Mouse (Mus musculus) hindbrain, embryonic 14.5 days (tissue): ENCODE measurements around the gene Tnk2. TPM values are rescaled to one million over a fixed set of nuclear protein-coding genes. Genes with fewer than 3 reads are reported as not detected.

Source experiments
- ATAC-seq: fragments of 200-750 bp; cut with Nextera tagmentation; 2 replicates; pipeline ENCODE4 v1.8.0; 2017; ENCODE audit warnings: moderate number of reproducible peaks, mild to moderate bottlenecking, moderate TSS enrichment, moderate library complexity; ENCODE audit not compliant: low FRiP score
- DNase-seq: peaks from one replicate; pipeline ENCODE4 v3.0.0-alpha.2; 2015; ENCODE audit warnings: low spot score
- H3K27ac ChIP-seq: fragments of 300-500 bp; sonication (generic); 2 replicates; pipeline ENCODE4 v1.5.1; 2014; ENCODE audit warnings: mild to moderate bottlenecking, moderate library complexity
- H3K27me3 ChIP-seq: fragments of 300-500 bp; sonication (generic); 2 replicates; pipeline ENCODE4 v1.6.1; 2014; ENCODE audit warnings: mild to moderate bottlenecking, low read length, mixed read lengths; ENCODE audit not compliant: control insufficient read depth, insufficient read depth
- H3K36me3 ChIP-seq: fragments of 300-500 bp; sonication (generic); replicated peaks from 2 replicates; pipeline ENCODE4 v1.6.1; 2014; ENCODE audit not compliant: control insufficient read depth, insufficient read depth
- H3K4me1 ChIP-seq: fragments of 300-500 bp; sonication (generic); replicated peaks from 2 replicates; pipeline ENCODE4 v1.6.1; 2014; ENCODE audit warnings: antibody characterized with exemption, low read length, mixed read lengths; ENCODE audit not compliant: control insufficient read depth, insufficient read depth
- H3K4me2 ChIP-seq: fragments of 300-500 bp; sonication (generic); replicated peaks from 2 replicates; pipeline ENCODE4 v1.6.1; 2014; ENCODE audit warnings: mild to moderate bottlenecking, moderate library complexity
- H3K4me3 ChIP-seq: fragments of 300-500 bp; sonication (generic); replicated peaks from 2 replicates; pipeline ENCODE4 v1.5.1; 2014; ENCODE audit warnings: mild to moderate bottlenecking, low read length
- H3K9ac ChIP-seq: fragments of 300-500 bp; sonication (generic); 2 replicates; pipeline ENCODE4 v1.6.1; 2014
- H3K9me3 ChIP-seq: fragments of 300-500 bp; sonication (generic); 2 replicates; pipeline ENCODE4 v1.6.1; 2016; ENCODE audit warnings: low read length; ENCODE audit not compliant: control insufficient read depth
- WGBS: fragments of 180-500 bp; shearing (Covaris S2); extraction: QIAGEN DNeasy Blood & Tissue Kit; methylation state at CpG from one replicate; pipeline ENCODE4 v1.1.7; 2014; 5-methylcytosine and 5-hydroxymethylcytosine counted together
- polyA plus RNA-seq: library from polyadenylated mRNA; unstranded; fragments of >200 nt; fragmentation: Nextera tagmentation; extraction: Ambion mirVana; gene quantifications from 2 replicates; pipeline ENCODE4 v1.2.1, GENCODE M21; 2014

Tnk2 gene
- polyA plus RNA-seq, 1 experiment from 2014 or later: 20.0 TPM

DNA sequence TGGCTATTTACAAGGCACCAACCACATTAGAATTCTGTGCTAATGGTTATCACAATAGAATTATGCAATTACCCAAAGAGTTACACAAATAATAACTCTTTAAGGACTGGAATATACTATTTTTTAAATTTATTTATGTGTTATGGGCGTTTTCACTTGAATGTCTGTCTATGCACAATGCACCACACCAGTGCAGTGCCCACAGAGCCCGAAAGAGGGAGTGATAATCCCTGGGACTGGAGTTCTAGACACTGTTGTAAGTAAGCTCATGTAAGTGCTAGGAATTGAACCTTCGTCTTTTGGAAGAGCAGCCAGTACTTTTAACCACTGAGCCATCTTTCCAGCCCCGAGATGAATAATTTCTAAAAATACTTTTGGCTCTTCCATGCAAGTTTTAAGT, 11.9 kb downstream of the Tnk2 start:
- Histone ChIP-seq H3K27ac (no peak overlapping the region), H3K4me3 (no peak overlapping the region), H3K9me3 (no peaks in the 10 kb centered on the region), H3K27me3 (no peaks in the 10 kb centered on the region), H3K4me1 (peaks cover 25% of the 10 kb centered on the region), H3K9ac (no peak overlapping the region), H3K36me3 (no peaks in the 10 kb centered on the region), H3K4me2 (no peak overlapping the region)
- no peak for DNase-seq
- no peak for ATAC-seq
- WGBS: 93% methylated on average over 4 of the region's 4 CpGs

DNA sequence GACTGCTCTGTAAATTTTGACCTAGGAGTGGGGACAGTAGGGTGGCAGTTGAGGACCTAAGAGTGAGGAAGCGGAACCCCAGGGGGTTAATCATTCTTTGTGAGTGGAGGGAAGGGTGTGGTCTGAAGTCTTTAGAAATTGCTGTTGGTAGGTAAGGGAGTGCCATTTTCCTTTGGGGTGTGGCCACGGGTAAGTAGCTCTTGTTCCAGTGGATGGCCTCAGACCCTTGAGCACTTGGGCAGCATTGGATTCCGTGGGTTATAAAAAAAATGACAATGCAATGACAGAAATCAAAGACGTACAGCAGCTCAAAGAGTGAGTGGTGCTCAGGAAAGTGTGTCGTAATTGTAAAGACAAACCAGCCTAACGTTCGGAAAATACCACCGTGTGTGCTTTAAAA, 12.6 kb downstream of the Tnk2 start:
- no peaks in the 10 kb centered on the region for H3K9me3 ChIP-seq
- peaks cover 33% of the 10 kb centered on the region for H3K4me1 ChIP-seq
- 88% methylated on average over 8 of the region's 8 CpGs for WGBS
- no peak for ATAC-seq
- H3K36me3 ChIP-seq: no peaks in the 10 kb centered on the region
- DNase-seq: no peak
- H3K4me2 ChIP-seq: no peak overlapping the region
- H3K27me3 ChIP-seq: no peaks in the 10 kb centered on the region
- no peak overlapping the region for H3K9ac ChIP-seq
- no peak overlapping the region for H3K27ac ChIP-seq
- H3K4me3 ChIP-seq: no peak overlapping the region

DNA sequence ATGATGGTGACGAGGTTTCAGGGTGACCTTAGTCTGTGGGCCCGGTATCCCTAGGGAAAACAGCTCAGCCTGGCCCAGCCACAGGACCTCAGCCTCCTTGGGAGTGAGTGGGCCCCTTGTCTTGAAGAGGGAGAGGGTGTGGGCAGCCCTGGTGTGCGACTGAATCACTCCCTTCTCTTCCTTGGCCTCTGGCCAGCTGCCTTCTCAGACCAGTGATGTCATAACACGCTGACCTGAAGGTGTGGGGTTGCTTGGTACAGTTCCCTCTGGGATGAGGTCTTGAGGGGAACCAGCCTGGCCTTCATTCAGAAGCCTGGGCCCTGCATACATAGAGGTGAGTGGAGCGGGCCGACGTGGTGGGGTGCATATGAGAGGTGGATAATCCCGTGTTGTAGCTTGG, 13.1 kb downstream of the Tnk2 start:
- Histone ChIP-seq H3K27me3 (no peaks in the 10 kb centered on the region), H3K9ac (no peak overlapping the region), H3K4me2 (no peak overlapping the region), H3K4me3 (no peak overlapping the region), H3K4me1 (peaks cover 37% of the 10 kb centered on the region), H3K9me3 (no peaks in the 10 kb centered on the region), H3K36me3 (no peaks in the 10 kb centered on the region), H3K27ac (no peak overlapping the region)
- WGBS: 83% methylated on average over 8 of the region's 8 CpGs
- ATAC-seq: no peak
- no peak for DNase-seq

DNA sequence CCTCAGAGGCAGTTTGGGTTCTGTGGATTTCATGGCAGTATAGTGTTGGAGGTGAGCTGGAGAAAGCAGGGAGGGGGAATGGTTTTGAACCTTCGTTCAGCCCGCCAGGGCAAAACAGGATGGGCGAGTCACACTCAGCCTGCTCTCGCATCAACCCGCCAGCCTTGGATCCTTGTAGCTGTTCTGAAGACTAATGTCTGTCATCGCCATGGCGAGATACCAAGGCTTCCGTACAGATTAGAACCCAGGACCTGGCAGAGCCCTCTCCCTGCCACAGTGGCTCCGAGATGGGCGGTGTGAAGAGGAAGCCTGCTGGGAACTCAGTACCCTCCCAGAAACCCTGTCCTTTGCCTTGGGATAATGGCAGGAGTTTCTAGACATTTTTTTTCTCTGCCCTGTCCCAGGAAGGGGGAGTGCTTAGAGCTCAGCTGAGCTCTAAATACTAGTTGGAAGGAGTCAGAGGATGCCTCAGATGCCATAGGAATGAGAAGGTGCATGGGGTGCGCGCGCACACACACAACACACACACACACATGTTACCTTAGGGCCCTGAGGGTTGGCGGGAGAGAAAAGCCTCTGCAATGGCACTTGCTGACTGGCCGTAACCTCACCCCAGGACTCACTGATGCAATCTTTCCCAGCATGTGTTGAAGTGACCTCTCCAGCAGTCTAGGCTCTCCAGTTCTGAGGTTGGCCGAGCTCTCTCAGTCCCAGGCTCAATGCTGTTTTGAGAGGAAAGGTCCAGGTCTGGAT, 14.0 kb downstream of the Tnk2 start:
- H3K4me1 ChIP-seq: peaks cover 45% of the 10 kb centered on the region
- 90% methylated on average over 16 of the region's 16 CpGs for WGBS
- no peaks in the 10 kb centered on the region for H3K36me3 ChIP-seq
- no peak for DNase-seq
- H3K4me3 ChIP-seq: no peak overlapping the region
- peak overlapping the region; percentile 72; the same call in 1 of the 2 replicates for H3K4me2 ChIP-seq
- H3K27me3 ChIP-seq: no peaks in the 10 kb centered on the region
- no peak overlapping the region for H3K9ac ChIP-seq
- no peak for ATAC-seq
- H3K9me3 ChIP-seq: no peaks in the 10 kb centered on the region
- H3K27ac ChIP-seq: no peak overlapping the region

DNA sequence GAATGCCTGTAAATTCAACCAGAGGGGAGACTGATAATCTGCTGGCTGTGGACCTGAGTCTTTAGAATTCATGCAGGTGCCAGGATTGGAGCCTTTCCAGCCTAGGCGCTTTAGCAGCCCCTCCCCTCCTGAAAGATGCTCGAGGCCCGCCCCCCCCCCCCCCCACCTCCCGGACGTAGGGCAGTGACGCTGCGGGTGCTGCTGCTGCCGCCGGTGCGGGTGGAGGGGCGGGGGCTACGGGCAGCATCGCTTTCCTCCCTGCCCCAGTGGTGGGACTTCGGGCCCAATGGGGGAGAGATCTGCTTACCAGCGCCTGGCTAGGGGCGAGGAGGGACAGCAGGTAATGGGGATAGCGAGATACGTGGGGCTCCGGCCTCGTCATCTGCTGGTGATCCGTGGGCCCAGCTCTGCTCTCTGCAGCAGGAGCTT, 15.1 kb downstream of the Tnk2 start:
- Histone ChIP-seq H3K4me3 (peak overlapping the region; percentile 44), H3K4me1 (peaks cover 53% of the 10 kb centered on the region), H3K4me2 (peak overlapping the region; percentile 72), H3K27me3 (no peaks in the 10 kb centered on the region), H3K36me3 (0 out of 2 replicates have a peak, but pooled peaks cover under 1% of the 10 kb centered on the region), H3K9ac (peak overlapping the region; percentile 73), H3K27ac (peak overlapping the region; percentile 88), H3K9me3 (no peaks in the 10 kb centered on the region)
- DNase-seq (peak; percentile 40), ATAC-seq (peak; percentile 18)
- 3% methylated on average over 7 of the region's 21 CpGs for WGBS

DNA sequence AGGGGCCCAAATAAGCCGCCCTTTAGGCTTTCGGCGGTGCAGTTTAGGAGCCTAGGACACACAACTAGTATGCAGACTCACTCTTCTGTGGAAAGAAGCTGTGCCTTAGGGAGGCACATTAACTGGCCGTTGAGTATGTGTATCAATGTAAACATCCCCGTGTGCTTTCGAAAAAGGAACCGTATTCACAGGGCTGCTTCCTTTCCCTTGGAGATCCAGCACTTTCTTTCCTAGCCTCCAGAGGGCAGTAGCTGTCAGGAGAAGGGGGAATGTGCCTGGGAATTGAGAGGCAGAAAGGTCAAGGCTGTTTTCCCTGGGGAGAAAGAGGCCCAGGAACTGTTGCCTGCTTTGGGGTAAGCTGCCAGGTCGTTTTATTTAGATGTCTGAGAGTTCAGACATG, 15.7 kb downstream of the Tnk2 start:
- Histone ChIP-seq H3K36me3 (0 out of 2 replicates have a peak, but pooled peaks cover 6% of the 10 kb centered on the region), H3K4me1 (peaks cover 53% of the 10 kb centered on the region), H3K9ac (peak overlapping the region; percentile 73), H3K27ac (peak overlapping the region; percentile 88), H3K9me3 (no peaks in the 10 kb centered on the region), H3K4me3 (peak overlapping the region; percentile 44), H3K27me3 (no peaks in the 10 kb centered on the region), H3K4me2 (peak overlapping the region; percentile 72)
- DNase-seq (peak; percentile 78), ATAC-seq (peak; percentile 9; the same call in 1 of the 2 replicates)
- WGBS: 1% methylated on average over 8 of the region's 8 CpGs

DNA sequence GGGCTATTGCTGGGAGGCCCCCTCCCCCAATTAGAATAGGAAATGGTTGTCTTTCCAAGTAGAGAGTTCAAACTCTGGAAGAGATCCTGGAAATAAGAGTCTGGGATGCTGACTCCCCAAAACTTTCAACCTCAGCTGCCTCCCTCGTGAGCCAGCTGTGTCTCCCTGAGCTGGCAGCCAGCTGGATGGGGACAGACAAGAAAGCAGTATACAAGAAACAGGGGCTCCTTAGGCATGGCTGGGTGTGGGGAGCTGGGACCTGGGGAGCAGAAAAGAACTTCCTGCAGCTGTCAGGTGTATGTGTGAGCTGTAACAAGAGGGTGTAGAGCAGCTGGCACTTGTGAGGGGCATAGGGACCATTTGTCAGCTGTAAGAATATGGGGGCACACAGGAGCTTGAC, 16.4 kb downstream of the Tnk2 start:
- WGBS: 29% methylated on average over 1 of the region's 1 CpGs
- Histone ChIP-seq H3K36me3 (0 out of 2 replicates have a peak, but pooled peaks cover 7% of the 10 kb centered on the region), H3K4me1 (peaks cover 53% of the 10 kb centered on the region), H3K4me3 (no peak overlapping the region), H3K9ac (0 out of 2 replicates have a peak overlapping the region, but pooled peaks have one; percentile 73), H3K4me2 (no peak overlapping the region), H3K27ac (peak overlapping the region; percentile 88), H3K27me3 (no peaks in the 10 kb centered on the region), H3K9me3 (no peaks in the 10 kb centered on the region)
- DNase-seq: no peak
- no peak; the same call in 1 of the 2 replicates for ATAC-seq

DNA sequence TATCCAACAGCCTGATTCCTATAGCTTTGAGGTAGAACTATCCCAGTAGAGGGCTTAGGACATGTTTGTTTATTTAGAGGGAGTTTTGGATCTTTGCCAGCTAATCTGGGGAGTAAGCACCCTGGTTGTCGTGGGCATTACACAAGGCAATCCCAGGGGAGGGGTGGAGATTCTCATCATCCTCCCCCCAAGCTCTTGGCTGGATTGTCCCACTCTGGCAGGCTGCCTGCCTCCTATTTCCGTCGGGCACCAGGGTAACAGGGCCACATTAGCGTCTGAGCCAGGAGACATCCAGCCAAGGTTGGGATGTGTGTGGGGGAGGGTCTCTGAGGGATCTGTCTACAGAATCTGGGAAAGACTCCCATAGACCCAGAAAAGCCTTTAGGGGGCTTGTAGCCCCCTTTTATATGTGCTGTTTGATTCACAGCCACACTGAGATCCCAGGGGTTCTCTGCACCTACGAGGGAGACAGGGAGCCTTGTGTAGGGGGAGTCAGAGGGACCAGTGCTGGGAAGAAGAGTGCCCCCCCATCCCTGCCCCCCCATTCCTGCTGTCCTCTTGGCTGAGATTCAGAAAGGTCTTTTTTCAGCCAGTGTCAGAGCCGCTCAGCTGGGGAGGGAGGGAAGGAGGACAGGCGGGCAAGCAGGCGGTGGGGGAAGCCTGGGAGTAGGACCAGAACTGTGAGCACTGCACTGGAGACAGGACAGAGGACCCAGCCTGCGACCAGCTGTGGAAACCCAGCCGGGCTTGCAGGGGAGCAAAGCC, 17.1 kb downstream of the Tnk2 start:
- Histone ChIP-seq H3K27ac (peak overlapping the region; percentile 88), H3K4me3 (peak overlapping the region; percentile 19; the same call in 1 of the 2 replicates), H3K9me3 (no peaks in the 10 kb centered on the region), H3K4me2 (peak overlapping the region; percentile 51), H3K36me3 (0 out of 2 replicates have a peak, but pooled peaks cover 7% of the 10 kb centered on the region), H3K27me3 (no peaks in the 10 kb centered on the region), H3K9ac (peak overlapping the region; percentile 53), H3K4me1 (peaks cover 55% of the 10 kb centered on the region)
- DNase-seq: peak; percentile 77
- ATAC-seq: peak; percentile 75
- 18% methylated on average over 10 of the region's 10 CpGs for WGBS

DNA sequence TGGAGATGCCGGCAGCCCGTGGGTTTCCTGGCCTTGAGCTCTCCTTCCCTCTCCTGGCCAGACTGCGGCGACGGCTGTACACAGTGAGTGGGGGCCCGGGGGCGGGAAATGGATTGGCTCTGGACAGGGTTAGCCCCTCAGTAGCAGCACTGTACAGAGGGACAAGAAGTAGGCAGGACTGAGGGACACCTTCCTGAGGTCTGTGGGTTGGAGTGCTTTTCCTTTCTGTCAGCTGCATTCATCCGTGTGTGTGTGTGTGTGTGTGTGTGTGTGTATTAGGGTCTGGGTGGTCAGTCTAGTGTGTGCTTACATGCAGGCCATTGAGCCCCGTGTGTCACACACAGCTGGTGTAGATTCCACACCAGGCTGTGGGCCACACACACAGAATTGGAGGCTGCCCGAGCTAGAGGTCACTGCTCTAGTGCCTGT, 17.8 kb downstream of the Tnk2 start:
- Histone ChIP-seq H3K4me1 (peaks cover 63% of the 10 kb centered on the region), H3K27me3 (no peaks in the 10 kb centered on the region), H3K9me3 (no peaks in the 10 kb centered on the region), H3K4me3 (peak overlapping the region; percentile 19), H3K4me2 (peak overlapping the region; percentile 51), H3K9ac (peak overlapping the region; percentile 53), H3K27ac (peak overlapping the region; percentile 88), H3K36me3 (0 out of 2 replicates have a peak, but pooled peaks cover 7% of the 10 kb centered on the region)
- WGBS: 39% methylated on average over 10 of the region's 10 CpGs
- ATAC-seq (peak; percentile 18; the same call in 1 of the 2 replicates), DNase-seq (no peak)
